Mouse (Mus musculus): Measurements from ENCODE around the gene Slpi. TPM values are rescaled to one million over a fixed set of nuclear protein-coding genes. Genes with fewer than 3 reads are reported as not detected.
A peak's percentile ranks its signal among the peaks of the same experiment; 100 is the strongest.

The Slpi gene
- total RNA-seq, 2 experiments from 2014 or later, result not detected

DNA sequence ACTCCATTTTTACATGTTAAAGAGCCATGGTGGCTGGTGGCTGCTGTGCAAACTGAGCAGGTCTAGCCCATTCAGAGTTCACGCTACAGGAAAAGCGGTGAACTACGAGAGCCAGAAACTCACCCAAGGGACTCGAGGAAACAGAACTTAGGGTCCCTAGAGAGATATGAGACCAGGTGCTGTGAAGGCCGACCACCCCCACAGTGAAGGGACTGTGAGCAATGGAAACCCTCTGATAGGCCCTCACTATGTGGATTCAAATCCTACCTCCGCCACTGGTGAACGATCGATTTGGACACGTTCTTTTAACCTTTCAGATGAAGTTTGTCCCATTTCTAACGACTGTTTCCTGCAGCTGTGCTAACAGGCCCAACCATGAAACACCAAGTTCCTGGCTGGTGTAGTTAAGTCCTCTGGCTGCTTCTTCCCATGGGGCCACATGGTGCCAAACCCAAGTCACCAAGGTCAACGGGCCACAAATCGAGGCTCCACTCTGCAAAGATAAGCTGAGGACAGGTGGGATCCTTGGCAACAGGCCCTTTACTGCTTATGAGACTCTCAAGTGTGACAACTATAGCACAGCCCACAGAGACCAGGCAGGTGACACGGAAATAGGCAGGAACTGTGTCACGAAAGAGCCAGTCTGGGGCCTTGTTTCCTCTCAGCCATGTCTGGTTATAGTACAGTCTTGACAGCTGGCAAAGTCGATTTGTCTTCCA, 33.9 kb upstream of the Slpi start:
- intact Hi-C loops (cut with DNase I), result no loop called here
- DNase-seq (ENCODE audit: low spot score in 2 of 2), result no peak

DNA sequence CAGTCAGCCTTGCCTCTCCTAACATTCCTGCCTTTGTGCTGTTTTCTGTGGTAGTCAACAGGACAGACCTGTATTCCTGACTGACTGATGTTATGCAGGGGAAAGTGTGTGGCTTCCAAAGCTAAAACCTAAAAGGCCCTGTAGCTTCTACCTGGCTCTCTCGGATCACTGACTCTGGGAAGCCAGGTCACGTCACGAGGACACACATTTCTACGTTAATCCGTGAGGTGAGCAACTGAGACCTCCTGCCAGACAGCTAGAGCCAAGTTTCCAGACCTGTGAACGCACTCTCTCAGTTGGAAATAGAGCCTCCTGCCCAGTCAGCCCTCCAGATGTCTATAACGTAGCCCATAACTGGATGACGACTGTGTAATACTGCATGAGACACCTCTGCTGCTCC, 33.1 kb upstream of the Slpi start:
- intact Hi-C loops (cut with DNase I), result no loop called here
- DNase-seq (ENCODE audit: low spot score in 2 of 2), result no peak

DNA sequence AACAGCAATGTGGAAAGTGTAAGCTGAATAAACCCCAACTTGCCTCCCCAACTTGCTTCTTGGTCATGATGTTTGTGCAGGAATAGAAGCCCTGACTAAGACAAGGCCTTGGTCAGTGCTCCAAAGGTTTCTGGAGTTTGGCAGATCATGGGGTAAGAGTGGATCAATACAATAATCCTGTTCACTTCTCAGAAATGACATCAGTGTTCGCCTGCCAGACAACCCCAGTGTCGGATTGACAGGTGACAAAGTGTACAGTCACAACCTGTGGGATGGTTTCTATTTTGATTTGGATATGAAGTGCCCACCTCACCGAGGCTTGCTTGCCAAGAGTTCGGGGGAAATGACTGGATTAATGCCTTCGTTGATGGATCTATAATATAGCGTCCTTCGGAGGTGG, 32.4 kb upstream of the Slpi start:
- no peak for DNase-seq (ENCODE audit: low spot score in 2 of 2)
- intact Hi-C loops (cut with DNase I), result no loop called here

DNA sequence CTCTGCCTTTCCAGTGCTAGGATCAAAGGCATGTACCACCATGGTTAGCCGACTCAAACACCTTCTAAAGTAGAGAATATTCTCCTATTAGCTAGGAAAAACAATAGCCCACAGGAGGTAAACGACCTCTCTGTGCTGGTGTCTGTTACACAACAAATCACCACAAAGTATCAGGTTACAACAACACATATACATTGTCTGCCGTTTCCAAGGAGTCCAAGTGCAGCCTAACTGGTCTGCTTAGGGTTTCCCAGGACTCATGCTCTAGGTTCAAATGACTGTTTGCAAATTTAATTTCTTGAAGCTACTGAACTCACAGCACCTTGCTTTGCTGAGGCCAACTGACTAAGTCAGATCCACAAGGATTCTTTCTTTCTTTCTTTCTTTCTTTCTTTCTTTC, 30.6 kb upstream of the Slpi start:
- intact Hi-C loops (cut with DNase I), result loop anchor here (5.0 to 10.0 kb wide), 3 partner anchors 98 to 305 kb away; partner anchors contain the start of gene Wfdc2
- DNase-seq (ENCODE audit: low spot score in 2 of 2), result no peak

DNA sequence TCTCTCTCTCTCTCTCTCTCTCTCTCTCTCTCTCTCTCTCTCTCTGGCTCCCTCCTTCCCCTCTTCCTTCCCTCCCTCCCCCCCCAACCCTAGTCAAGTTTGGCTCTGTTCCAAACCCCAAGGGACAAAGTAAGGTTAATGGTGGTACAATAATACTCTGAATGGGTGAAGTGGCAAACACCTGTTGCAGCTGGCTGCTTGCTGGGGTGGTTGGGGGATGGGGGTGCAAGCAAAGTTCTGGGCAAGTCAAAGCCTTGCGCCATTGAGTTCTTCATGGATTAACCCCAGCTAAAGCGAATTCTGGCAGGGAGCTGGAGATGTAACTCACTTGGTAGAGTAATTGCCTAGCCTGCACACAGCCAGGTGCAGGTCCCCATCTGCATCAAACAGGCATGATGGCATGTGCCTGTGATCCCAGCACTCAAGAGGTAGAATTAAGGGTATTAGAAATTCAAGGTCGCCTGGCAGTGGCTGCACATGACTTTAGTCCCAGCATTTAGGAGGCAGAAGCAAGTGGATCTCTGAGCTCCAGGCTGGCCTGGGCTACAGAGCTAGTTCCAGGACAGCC, 29.5 kb upstream of the Slpi start:
- intact Hi-C loops (cut with DNase I), result loop anchor here (5.0 to 10.0 kb wide), 3 partner anchors 99 to 306 kb away; partner anchors contain the start of gene Wfdc2
- DNase-seq (ENCODE audit: low spot score in 2 of 2), result no peak

DNA sequence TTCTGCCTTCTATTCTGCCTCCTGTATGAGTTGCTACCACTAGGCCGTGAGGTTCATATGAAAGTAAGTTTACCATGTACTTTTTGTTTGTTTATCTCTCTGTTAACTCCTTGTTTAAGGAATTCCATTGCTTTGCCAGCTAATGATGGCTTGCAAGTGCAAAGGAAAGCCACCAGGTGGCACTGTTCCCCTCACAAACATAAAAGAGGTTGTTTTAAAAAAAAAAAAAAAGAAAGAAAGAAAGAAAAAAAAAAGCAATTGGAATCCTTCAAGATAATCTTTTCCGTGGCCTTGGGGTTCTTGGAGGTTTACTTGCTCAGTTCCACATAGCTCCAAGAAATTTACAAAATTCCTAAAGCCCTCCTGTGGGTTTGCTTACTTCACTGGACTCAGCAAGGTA, 28.3 kb upstream of the Slpi start:
- intact Hi-C loops (cut with DNase I), result loop anchor here (2.0 to 10.0 kb wide), 4 partner anchors 38 to 308 kb away; partner anchors contain the start of gene Wfdc2
- peak in 1 of 2 experiments; percentile 34 for DNase-seq (ENCODE audit: low spot score in 2 of 2)

DNA sequence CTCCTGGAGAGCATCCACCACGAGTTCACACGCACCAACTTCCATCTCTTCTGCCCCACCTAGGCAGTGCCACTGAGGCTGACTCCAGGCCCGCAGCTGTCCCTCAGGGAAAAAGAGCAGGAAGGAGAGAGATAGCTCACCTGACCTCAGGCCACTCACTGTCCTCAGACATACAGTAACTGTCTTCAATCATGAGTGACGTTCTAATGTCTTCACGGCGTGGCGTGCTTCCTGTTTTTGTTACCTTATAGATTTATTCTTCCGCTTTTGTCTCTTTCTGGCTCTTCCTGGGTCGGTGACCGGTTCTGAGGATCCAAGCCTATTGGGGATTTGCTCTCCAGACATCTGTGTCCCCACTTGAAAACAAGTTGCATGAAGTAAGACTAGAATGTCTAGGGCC, 25.7 kb upstream of the Slpi start:
- intact Hi-C loops (cut with DNase I), result loop anchor here (10.0 kb wide), 1 partner anchor 310 kb away; no protein-coding TSS in a partner anchor
- no peak for DNase-seq (ENCODE audit: low spot score in 2 of 2)

DNA sequence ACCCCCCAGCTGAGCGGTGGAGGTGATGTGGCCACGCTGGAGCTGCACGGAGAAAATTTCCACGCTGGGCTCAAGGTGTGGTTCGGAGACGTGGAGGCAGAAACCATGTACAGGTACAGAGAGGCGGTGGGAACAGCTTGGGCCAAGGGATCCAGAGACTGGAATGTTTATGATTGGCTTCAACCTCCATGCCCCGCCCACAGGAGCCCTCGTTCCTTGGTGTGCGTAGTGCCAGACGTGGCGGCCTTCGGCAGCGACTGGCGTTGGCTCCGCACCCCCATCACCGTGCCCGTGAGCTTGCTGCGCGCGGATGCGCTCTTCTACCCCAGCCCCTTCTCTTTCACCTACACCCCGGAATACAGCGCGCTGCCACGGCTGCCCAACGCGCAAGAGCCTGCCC, 25.3 kb upstream of the Slpi start:
- DNase-seq (ENCODE audit: low spot score in 2 of 2), result no peak
- intact Hi-C loops (cut with DNase I), result loop anchor here (10.0 kb wide), 1 partner anchor 311 kb away; no protein-coding TSS in a partner anchor

DNA sequence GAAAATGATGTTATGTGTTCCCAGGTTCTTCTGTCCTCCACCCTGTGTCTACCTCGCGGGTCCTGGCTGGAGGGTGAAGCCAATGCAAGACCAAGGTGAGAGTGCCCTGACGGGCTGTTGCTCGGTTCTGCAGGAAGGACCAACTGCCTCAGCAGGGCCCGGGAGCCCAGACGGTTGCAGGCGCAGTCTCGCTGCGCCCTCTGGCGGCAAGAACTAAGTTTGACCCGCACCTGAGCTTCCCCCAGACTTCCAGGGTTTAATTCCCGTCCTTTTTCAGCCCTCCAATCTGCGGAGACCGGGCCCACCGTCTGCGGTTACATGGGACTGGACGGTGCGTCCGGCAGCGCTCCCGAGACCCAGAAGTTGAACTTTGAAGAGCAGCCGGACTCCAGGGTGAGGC, 18.8 kb upstream of the Slpi start:
- DNase-seq (ENCODE audit: low spot score in 2 of 2), result peak; percentile 60 to 79
- intact Hi-C loops (cut with DNase I), result loop anchor here (5.0 kb wide), 1 partner anchor 305 kb away; no protein-coding TSS in a partner anchor

DNA sequence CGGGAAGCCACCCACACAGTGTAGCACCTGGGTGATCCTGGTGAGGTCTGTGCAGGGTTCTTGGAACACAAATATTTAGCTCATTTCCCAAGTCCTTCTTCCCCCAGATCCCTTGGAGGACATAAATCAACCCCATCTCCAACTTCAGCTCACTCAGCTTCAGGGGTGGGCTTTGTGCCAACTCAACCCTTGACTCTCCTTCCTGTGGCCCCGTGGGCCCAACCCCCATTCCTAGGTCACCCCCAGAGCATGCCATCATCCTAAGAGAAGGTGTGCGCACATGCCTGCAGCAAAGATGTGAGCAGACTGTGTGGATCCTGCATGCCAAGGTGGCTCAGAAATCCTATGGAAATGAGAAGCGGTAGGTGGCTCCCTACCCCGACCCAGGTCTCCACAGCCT, 16.6 kb upstream of the Slpi start:
- no peak for DNase-seq (ENCODE audit: low spot score in 2 of 2)
- intact Hi-C loops (cut with DNase I), result loop anchor here (5.0 kb wide), 1 partner anchor 303 kb away; no protein-coding TSS in a partner anchor

DNA sequence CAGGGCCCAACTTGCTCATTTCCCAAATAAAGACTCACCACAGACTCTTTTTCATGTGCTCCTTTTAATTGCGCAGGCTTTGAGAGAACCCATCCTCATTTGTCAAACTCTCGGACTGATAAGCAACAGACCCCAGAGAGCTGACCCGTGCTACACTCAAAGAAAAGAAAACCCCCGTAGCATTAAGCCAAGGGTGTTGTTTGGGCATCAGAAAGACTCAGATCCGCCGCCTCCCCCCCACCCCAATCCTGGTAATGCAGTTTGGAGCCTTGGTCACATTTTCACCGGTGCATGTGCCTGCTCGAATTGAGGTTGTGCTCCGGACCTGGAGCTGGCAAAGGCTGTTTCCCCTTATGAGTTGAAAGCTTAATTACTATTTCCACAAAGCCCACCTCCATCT, 16.2 kb upstream of the Slpi start, which contains the start of gene Matn4:
TSS of gene Matn4 (minus strand) at position 101 of the 400 bp plus-strand sequence.
- intact Hi-C loops (cut with DNase I), result loop anchor here (5.0 kb wide), 1 partner anchor 303 kb away; no protein-coding TSS in a partner anchor

DNA sequence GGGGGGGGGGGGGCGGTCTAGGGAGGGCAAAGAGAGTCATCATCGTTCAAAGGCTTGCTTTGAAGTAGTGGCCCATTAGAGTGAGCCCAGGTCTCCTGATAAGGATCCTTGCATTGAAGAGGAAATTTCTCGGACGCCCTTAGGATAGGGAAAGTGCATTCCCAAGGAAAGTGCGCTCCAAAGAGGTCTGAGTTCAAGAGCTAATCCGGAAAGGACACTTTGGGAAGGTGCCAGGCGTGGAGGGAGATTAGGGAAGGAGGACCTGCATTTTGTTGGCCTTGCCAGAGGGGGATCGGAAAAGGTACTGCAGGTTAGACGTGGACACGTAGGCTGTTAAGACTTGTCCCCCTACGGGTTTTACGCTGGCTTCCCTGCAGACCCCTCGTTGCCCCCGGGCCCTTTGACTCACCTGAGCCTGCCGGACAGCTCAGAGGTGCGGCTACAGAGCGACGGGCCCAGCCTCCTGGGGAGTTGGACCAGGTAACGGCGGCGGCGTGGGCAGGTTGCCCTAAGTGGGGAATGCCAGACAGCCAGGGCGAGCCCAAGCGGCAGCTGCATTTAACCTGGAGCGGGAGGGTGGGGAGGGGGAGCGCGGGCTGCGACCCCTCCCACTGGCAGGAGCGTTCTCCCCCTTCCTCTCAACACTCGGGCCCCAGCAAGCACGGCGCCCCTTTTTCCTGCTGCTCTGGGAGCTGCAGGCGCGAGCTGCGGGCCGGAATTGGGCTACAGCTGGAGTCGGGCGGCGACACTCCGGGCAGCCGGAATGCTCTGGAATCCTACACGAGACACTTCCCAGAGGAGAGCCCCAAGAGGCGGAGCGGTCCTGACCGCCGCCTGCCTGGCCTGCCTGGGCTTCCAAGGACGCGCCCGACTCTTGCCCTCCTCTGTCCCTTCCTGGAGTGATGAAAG, 15.4 kb upstream of the Slpi start:
- DNase-seq (ENCODE audit: low spot score in 2 of 2), result no peak
- intact Hi-C loops (cut with DNase I), result no loop called here

More for the DNA sequence above, 16.2 kb upstream of the Slpi start, which contains the start of gene Matn4:
- no peak for DNase-seq (ENCODE audit: low spot score in 2 of 2)

DNA sequence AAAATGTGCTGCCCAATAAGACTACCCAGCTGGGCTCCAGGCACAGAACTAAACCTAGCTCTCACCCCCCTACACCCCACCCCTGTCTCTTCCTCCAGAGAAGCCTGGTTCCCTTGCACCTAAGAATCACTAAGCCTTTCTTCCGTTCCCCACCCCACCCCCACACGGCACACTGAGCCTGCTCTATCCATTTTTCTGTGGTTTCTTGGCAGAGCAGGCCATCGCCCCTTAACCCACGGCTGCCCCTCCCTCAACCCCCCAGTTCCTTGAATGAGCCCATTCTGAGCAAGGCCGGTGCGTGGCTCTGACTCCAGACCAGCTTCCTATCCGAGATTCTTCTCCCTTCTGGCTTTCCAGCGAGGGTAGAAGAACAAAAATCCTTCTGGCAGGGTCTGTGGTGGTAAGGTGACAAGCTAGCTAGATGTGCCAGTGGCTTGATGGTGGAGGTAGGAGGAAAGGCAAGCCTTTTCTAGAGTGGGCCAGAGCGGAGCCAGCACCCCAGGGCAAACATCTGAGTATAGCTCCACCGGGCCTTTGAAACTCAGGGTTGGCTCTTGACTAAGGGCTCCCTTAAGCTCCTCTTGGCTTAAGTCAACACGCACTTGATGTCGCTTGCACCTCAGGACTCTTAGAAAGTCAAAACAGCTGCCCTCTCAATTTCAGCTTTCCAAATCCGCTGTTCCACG, 14.6 kb upstream of the Slpi start:
- peak; percentile 41 to 50 for DNase-seq (ENCODE audit: low spot score in 2 of 2)
- intact Hi-C loops (cut with DNase I), result no loop called here

DNA sequence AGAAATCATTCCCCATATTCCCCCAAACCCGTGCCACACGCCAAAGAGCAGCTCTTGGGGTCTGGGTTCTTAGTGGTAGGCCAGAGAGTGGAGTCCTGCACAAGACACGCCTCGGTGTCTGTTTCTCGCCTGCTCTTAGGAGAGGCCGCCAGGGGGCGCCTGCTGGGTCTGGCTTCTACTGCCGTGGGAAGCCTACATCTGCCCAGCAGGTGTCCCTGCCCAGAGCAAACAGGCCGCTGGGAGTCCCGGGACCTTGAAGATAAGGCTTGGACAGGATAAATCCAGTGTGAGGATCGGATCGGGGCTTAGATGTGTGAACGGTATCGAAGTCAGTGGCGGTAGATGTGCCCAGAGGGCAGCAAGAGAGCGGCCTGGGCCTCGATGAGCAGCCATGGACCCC, 14.0 kb upstream of the Slpi start, which contains the start of gene Rbpjl:
TSS of gene Rbpjl (plus strand) at position 236 of the 400 bp plus-strand sequence.
- intact Hi-C loops (cut with DNase I), result no loop called here

DNA sequence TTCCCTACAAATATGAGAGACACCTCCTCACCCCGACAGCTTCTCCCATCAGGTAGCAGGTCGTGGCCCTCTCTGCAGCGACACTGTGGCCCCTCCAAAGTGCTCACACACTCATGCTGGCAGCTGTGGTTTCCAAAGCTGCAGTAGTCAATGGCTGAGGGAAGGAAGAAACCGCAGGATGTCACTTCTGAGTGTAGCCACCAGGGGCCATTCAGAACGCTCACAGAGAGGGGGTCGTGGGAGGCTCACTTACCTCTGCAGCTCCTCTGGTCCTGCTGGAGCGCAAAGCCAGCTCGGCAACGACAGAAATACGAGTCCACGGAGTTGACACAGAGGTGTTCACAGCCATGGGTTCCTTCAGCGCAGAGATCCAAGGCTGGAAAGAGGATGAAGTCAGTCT, 8.0 kb upstream of the Slpi start:
- DNase-seq (ENCODE audit: low spot score in 2 of 2), result no peak
- intact Hi-C loops (cut with DNase I), result no loop called here

More for the DNA sequence above, 14.0 kb upstream of the Slpi start, which contains the start of gene Rbpjl:
- DNase-seq (ENCODE audit: low spot score in 2 of 2), result peak; percentile 68 to 70

DNA sequence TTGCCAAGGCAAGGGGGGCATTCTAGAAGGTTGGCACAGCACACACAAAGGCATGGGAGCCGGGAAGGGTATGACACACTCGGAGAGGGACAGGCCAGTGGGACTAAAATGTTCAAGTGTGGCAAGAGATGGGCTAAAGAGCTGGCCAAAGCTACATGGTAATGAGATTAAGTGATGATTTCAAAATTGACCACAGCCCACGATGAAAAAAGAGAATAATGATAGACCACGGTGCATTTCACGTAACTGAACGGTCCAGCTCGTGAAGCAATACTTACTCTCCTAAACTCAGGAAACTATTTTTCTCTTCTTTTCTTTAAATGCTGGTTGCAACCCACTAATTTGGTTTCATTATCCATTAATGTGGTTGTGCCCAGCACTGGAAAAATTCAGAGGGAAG, 7.2 kb upstream of the Slpi start:
- no peak for DNase-seq (ENCODE audit: low spot score in 2 of 2)
- intact Hi-C loops (cut with DNase I), result no loop called here

DNA sequence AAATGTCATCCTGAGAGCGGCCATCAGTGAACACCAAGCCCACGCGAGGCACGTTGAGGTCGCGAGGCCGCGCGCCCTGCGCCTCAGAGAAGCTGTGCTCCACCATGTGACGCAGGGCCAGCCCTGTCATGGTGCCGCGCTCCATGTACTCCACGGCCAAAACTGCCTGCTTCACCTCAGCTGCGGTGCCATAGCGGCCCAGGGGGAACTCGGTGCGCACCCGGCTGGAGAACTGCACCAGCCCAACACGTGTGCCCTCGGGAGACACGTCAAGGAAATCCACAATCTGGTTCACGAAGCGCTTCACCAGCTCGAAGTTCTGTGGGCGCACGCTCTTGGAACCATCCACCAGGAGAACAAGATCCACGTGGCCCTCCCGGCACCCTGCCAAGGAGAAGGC, 4.2 kb upstream of the Slpi start:
- DNase-seq (ENCODE audit: low spot score in 2 of 2), result no peak
- intact Hi-C loops (cut with DNase I), result no loop called here

DNA sequence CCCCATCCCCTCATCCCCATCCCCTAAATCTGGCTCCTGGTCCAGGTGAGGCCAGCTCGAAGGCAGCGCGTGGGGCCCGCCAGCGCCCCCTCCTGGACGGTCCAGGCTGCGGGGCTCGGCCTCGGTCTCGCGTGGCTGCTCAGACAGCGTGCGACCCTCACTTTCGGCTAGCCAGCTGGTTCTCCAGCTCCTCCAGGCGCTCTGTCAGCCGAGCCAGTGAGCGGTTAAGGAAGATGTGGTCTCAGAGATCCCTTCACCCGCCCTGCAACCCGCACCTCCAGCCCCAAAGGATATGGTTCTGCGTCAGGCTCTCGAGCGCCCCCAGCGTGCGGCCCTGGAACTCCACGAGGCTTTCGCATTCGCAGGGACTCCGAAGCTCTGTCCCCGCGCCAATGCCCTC, 604 bp upstream of the Slpi start:
- DNase-seq (ENCODE audit: low spot score in 2 of 2), result peak; percentile 87 to 90
- intact Hi-C loops (cut with DNase I), result loop anchor here (5.0 kb wide), 2 partner anchors 257 to 287 kb away; no protein-coding TSS in a partner anchor

DNA sequence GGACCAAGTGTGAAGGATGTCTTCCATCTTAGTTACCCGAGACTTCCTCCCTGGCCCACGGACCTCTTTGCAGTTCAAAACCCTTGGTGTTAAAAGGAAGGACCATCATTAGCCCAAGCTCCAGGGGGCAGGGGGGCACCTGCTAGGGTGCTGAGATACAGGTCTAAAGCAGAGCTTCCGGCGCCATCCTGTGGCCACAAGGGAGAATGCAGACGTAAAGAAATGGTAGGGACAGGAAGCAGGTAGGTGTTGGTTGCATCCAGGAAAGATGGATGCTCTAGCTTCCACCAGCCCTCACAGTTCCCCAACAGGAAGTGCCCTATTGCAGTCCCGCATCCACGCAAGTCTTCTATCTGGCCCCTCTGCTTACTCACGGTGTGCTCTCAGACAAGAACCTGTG, 1.9 kb downstream of the Slpi start:
- DNase-seq (ENCODE audit: low spot score in 2 of 2), result peak; percentile 63 to 72
- intact Hi-C loops (cut with DNase I), result loop anchor here (5.0 kb wide), 2 partner anchors 255 to 285 kb away; no protein-coding TSS in a partner anchor
